Mouse (Mus musculus): Measurements from ENCODE around the gene Prss43. TPM values are rescaled to one million over a fixed set of nuclear protein-coding genes. Genes with fewer than 3 reads are reported as not detected.

Gene Prss43
- polyA plus RNA-seq, 1 experiment from 2014 or later, result not detected

GRCm38 (mm10) chr9:110825426-110825825, 1.1 kb upstream of the Prss43 start:
- H3K27me3 ChIP-seq (ENCODE audit: control insufficient read depth, insufficient read depth, low read length), result no peaks in the 10 kb centered on the region
- no peaks in the 10 kb centered on the region for H3K36me3 ChIP-seq (ENCODE audit: control insufficient read depth, insufficient read depth, low read length)
- WGBS, result 69% methylated on average over 4 of the region's 4 CpGs
- no peak overlapping the region for H3K27ac ChIP-seq (ENCODE audit: low read length)
- H3K9ac ChIP-seq (replicated peaks; ENCODE audit: low read depth, low read length), result no peak overlapping the region
- no peaks in the 10 kb centered on the region for H3K4me1 ChIP-seq (ENCODE audit: control insufficient read depth, insufficient read depth, low read length)
- no peak overlapping the region for H3K4me2 ChIP-seq (replicated peaks; ENCODE audit: low read depth, low read length)
- H3K9me3 ChIP-seq (ENCODE audit: control insufficient read depth, low read depth, low read length), result no peaks in the 10 kb centered on the region
- no peak for ATAC-seq (ENCODE audit: insufficient number of reproducible peaks, insufficient read depth, low FRiP score, low read depth)
- no peak overlapping the region for H3K4me3 ChIP-seq (ENCODE audit: low read depth, low read length)

- Histone ChIP-seq H3K9me3 (ENCODE audit: control insufficient read depth, low read depth, low read length) (no peaks in the 10 kb centered on the region), H3K4me1 (ENCODE audit: control insufficient read depth, insufficient read depth, low read length) (no peaks in the 10 kb centered on the region), H3K27me3 (ENCODE audit: control insufficient read depth, insufficient read depth, low read length) (no peaks in the 10 kb centered on the region), H3K9ac (replicated peaks; ENCODE audit: low read depth, low read length) (no peak overlapping the region), H3K4me2 (replicated peaks; ENCODE audit: low read depth, low read length) (no peak overlapping the region), H3K4me3 (ENCODE audit: low read depth, low read length) (no peak overlapping the region), H3K36me3 (ENCODE audit: control insufficient read depth, insufficient read depth, low read length) (no peaks in the 10 kb centered on the region), H3K27ac (ENCODE audit: low read length) (no peak overlapping the region)
- WGBS, result 74% methylated on average over 7 of the region's 7 CpGs
- no peak for ATAC-seq (ENCODE audit: insufficient number of reproducible peaks, insufficient read depth, low FRiP score, low read depth)
Measured at GRCm38 (mm10) chr9:110825832-110826231, 658 bp upstream of the Prss43 start.

GRCm38 (mm10) chr9:110833021-110833420, 6.5 kb downstream of the Prss43 start:
- no peaks in the 10 kb centered on the region for H3K36me3 ChIP-seq (ENCODE audit: control insufficient read depth, insufficient read depth, low read length)
- H3K27me3 ChIP-seq (ENCODE audit: control insufficient read depth, insufficient read depth, low read length), result no peaks in the 10 kb centered on the region
- WGBS, result 75% methylated on average over 5 of the region's 5 CpGs
- H3K9ac ChIP-seq (replicated peaks; ENCODE audit: low read depth, low read length), result no peak overlapping the region
- no peak overlapping the region for H3K27ac ChIP-seq (ENCODE audit: low read length)
- no peak for ATAC-seq (ENCODE audit: insufficient number of reproducible peaks, insufficient read depth, low FRiP score, low read depth)
- no peaks in the 10 kb centered on the region for H3K9me3 ChIP-seq (ENCODE audit: control insufficient read depth, low read depth, low read length)
- no peaks in the 10 kb centered on the region for H3K4me1 ChIP-seq (ENCODE audit: control insufficient read depth, insufficient read depth, low read length)
- no peak overlapping the region for H3K4me3 ChIP-seq (ENCODE audit: low read depth, low read length)
- H3K4me2 ChIP-seq (replicated peaks; ENCODE audit: low read depth, low read length), result no peak overlapping the region

- Histone ChIP-seq H3K36me3 (ENCODE audit: control insufficient read depth, insufficient read depth, low read length) (no peaks in the 10 kb centered on the region), H3K27ac (ENCODE audit: low read length) (no peak within 1 kb of the TSS), H3K27me3 (ENCODE audit: control insufficient read depth, insufficient read depth, low read length) (no peaks in the 10 kb centered on the region), H3K9me3 (ENCODE audit: control insufficient read depth, low read depth, low read length) (no peaks in the 10 kb centered on the region), H3K4me1 (ENCODE audit: control insufficient read depth, insufficient read depth, low read length) (no peaks in the 10 kb centered on the region), H3K4me3 (ENCODE audit: low read depth, low read length) (no peak within 1 kb of the TSS), H3K4me2 (replicated peaks; ENCODE audit: low read depth, low read length) (no peak within 1 kb of the TSS), H3K9ac (replicated peaks; ENCODE audit: low read depth, low read length) (no peak within 1 kb of the TSS; the same call in 1 of the 2 replicates)
- ATAC-seq (ENCODE audit: insufficient number of reproducible peaks, insufficient read depth, low FRiP score, low read depth), result no peak
- 78% methylated on average over 19 of the region's 19 CpGs for WGBS
Measured at GRCm38 (mm10) chr9:110834411-110834810, 7.9 kb downstream of the Prss43 start, which contains the start of gene Prss45. TSS of gene Prss45 (plus strand) at chr9:110834588.

- Histone ChIP-seq H3K36me3 (ENCODE audit: control insufficient read depth, insufficient read depth, low read length) (no peaks in the 10 kb centered on the region), H3K4me2 (replicated peaks; ENCODE audit: low read depth, low read length) (no peak overlapping the region), H3K27me3 (ENCODE audit: control insufficient read depth, insufficient read depth, low read length) (no peaks in the 10 kb centered on the region), H3K9ac (replicated peaks; ENCODE audit: low read depth, low read length) (no peak overlapping the region; the same call in 1 of the 2 replicates), H3K4me1 (ENCODE audit: control insufficient read depth, insufficient read depth, low read length) (no peaks in the 10 kb centered on the region), H3K9me3 (ENCODE audit: control insufficient read depth, low read depth, low read length) (no peaks in the 10 kb centered on the region), H3K27ac (ENCODE audit: low read length) (no peak overlapping the region), H3K4me3 (ENCODE audit: low read depth, low read length) (no peak overlapping the region)
- ATAC-seq (ENCODE audit: insufficient number of reproducible peaks, insufficient read depth, low FRiP score, low read depth), result no peak
- 29% methylated on average over 10 of the region's 10 CpGs for WGBS
Measured at GRCm38 (mm10) chr9:110834961-110835360, 8.5 kb downstream of the Prss43 start.

GRCm38 (mm10) chr9:110836112-110836511, 9.6 kb downstream of the Prss43 start:
- Histone ChIP-seq H3K36me3 (ENCODE audit: control insufficient read depth, insufficient read depth, low read length) (no peaks in the 10 kb centered on the region), H3K4me2 (replicated peaks; ENCODE audit: low read depth, low read length) (no peak overlapping the region), H3K27ac (ENCODE audit: low read length) (no peak overlapping the region), H3K4me3 (ENCODE audit: low read depth, low read length) (no peak overlapping the region), H3K9ac (replicated peaks; ENCODE audit: low read depth, low read length) (no peak overlapping the region), H3K4me1 (ENCODE audit: control insufficient read depth, insufficient read depth, low read length) (no peaks in the 10 kb centered on the region), H3K9me3 (ENCODE audit: control insufficient read depth, low read depth, low read length) (no peaks in the 10 kb centered on the region), H3K27me3 (ENCODE audit: control insufficient read depth, insufficient read depth, low read length) (no peaks in the 10 kb centered on the region)
- no peak for ATAC-seq (ENCODE audit: insufficient number of reproducible peaks, insufficient read depth, low FRiP score, low read depth)
- 58% methylated on average over 2 of the region's 2 CpGs for WGBS

- 79% methylated on average over 6 of the region's 6 CpGs for whole genome bisulfite sequencing
- no peak for ATAC-seq (ENCODE audit: insufficient number of reproducible peaks, insufficient read depth, low FRiP score, low read depth)
- no peaks in the 10 kb centered on the region for H3K4me1 ChIP-seq (ENCODE audit: control insufficient read depth, insufficient read depth, low read length)
- H3K36me3 ChIP-seq (ENCODE audit: control insufficient read depth, insufficient read depth, low read length), result no peaks in the 10 kb centered on the region
- no peak overlapping the region for H3K4me3 ChIP-seq (ENCODE audit: low read depth, low read length)
- H3K4me2 ChIP-seq (replicated peaks; ENCODE audit: low read depth, low read length), result no peak overlapping the region
- no peak overlapping the region for H3K9ac ChIP-seq (replicated peaks; ENCODE audit: low read depth, low read length)
- H3K27ac ChIP-seq (ENCODE audit: low read length), result no peak overlapping the region
- H3K9me3 ChIP-seq (ENCODE audit: control insufficient read depth, low read depth, low read length), result no peaks in the 10 kb centered on the region
- no peaks in the 10 kb centered on the region for H3K27me3 ChIP-seq (ENCODE audit: control insufficient read depth, insufficient read depth, low read length)
Measured at GRCm38 (mm10) chr9:110840905-110841304, 14.4 kb downstream of the Prss43 start.

- no peak for ATAC-seq (ENCODE audit: insufficient number of reproducible peaks, insufficient read depth, low FRiP score, low read depth)
- no peaks in the 10 kb centered on the region for H3K9me3 ChIP-seq (ENCODE audit: control insufficient read depth, low read depth, low read length)
- no peak overlapping the region for H3K4me3 ChIP-seq (ENCODE audit: low read depth, low read length)
- H3K27me3 ChIP-seq (ENCODE audit: control insufficient read depth, insufficient read depth, low read length), result no peaks in the 10 kb centered on the region
- no peak overlapping the region for H3K4me2 ChIP-seq (replicated peaks; ENCODE audit: low read depth, low read length)
- H3K27ac ChIP-seq (ENCODE audit: low read length), result no peak overlapping the region
- H3K36me3 ChIP-seq (ENCODE audit: control insufficient read depth, insufficient read depth, low read length), result no peaks in the 10 kb centered on the region
- WGBS, result 59% methylated on average over 2 of the region's 2 CpGs
- no peaks in the 10 kb centered on the region for H3K4me1 ChIP-seq (ENCODE audit: control insufficient read depth, insufficient read depth, low read length)
- H3K9ac ChIP-seq (replicated peaks; ENCODE audit: low read depth, low read length), result no peak overlapping the region
Measured at GRCm38 (mm10) chr9:110841438-110841837, 14.9 kb downstream of the Prss43 start.

- no peaks in the 10 kb centered on the region for H3K4me1 ChIP-seq (ENCODE audit: control insufficient read depth, insufficient read depth, low read length)
- 84% methylated on average over 10 of the region's 10 CpGs for WGBS
- no peaks in the 10 kb centered on the region for H3K36me3 ChIP-seq (ENCODE audit: control insufficient read depth, insufficient read depth, low read length)
- no peak within 1 kb of the TSS for H3K4me2 ChIP-seq (replicated peaks; ENCODE audit: low read depth, low read length)
- ATAC-seq (ENCODE audit: insufficient number of reproducible peaks, insufficient read depth, low FRiP score, low read depth), result no peak
- no peaks in the 10 kb centered on the region for H3K9me3 ChIP-seq (ENCODE audit: control insufficient read depth, low read depth, low read length)
- no peak within 1 kb of the TSS for H3K27ac ChIP-seq (ENCODE audit: low read length)
- no peak within 1 kb of the TSS for H3K9ac ChIP-seq (replicated peaks; ENCODE audit: low read depth, low read length)
- no peaks in the 10 kb centered on the region for H3K27me3 ChIP-seq (ENCODE audit: control insufficient read depth, insufficient read depth, low read length)
- no peak within 1 kb of the TSS for H3K4me3 ChIP-seq (ENCODE audit: low read depth, low read length)
Measured at GRCm38 (mm10) chr9:110844206-110844605, 17.7 kb downstream of the Prss43 start, which contains the start of gene Prss46. TSS of gene Prss46 (plus strand) at chr9:110844506.
